Mouse (Mus musculus) cerebellum, adult 2 months (tissue): ENCODE measurements at regions not wholly inside any gene's neighbourhood (a gene's known extent, or its start where the extent isn't known, plus 50 kb on each side); places are given as distances from the start of the nearest gene placed in this dataset.
A peak's percentile ranks its signal among the peaks of the same experiment; 100 is the strongest.

Experiments used
- DNase-seq, 2 experiments: peaks; one replicate each; pipeline ENCODE4 v3.0.0; 2021
- H3K27ac ChIP-seq: fragments of 200-500 bp; 2 replicates; pipeline ENCODE4 v1.5.1; 2012; ENCODE audit warnings: low read length, control low read depth, inconsistent platforms; ENCODE audit not compliant: insufficient read depth
- H3K27me3 ChIP-seq: fragments of 200-500 bp; 2 replicates; pipeline ENCODE4 v1.6.1; 2012; ENCODE audit warnings: inconsistent platforms, mild to moderate bottlenecking, low read length, moderate library complexity; ENCODE audit not compliant: control insufficient read depth, insufficient read depth
- H3K4me1 ChIP-seq: fragments of 200-500 bp; 2 replicates; pipeline ENCODE4 v1.6.1; 2011; ENCODE audit warnings: low read length; ENCODE audit not compliant: control insufficient read depth, insufficient read depth
- H3K4me3 ChIP-seq: fragments of 200-500 bp; replicated peaks from 2 replicates; pipeline ENCODE3; 2011; ENCODE audit warnings: mild to moderate bottlenecking, low read depth, low read length, control low read depth; ENCODE audit not compliant: insufficient read depth
- CTCF ChIP-seq: fragments of 200-500 bp; IDR thresholded peaks from 2 replicates; pipeline ENCODE4 v1.5.1; 2011; ENCODE audit warnings: low read depth, mild to moderate bottlenecking, control low read depth, low read length, moderate library complexity, borderline replicate concordance; ENCODE audit not compliant: insufficient read depth
- POLR2A ChIP-seq: fragments of 200-500 bp; IDR thresholded peaks from 2 replicates; pipeline ENCODE4 v1.6.1; 2011; ENCODE audit warnings: low read length, control low read depth, borderline replicate concordance; ENCODE audit not compliant: insufficient read depth
- WGBS: fragments of 180-500 bp; shearing (Covaris S2); methylation state at CpG from one replicate; pipeline ENCODE4 v1.1.7; 2018; 5-methylcytosine and 5-hydroxymethylcytosine counted together

DNA sequence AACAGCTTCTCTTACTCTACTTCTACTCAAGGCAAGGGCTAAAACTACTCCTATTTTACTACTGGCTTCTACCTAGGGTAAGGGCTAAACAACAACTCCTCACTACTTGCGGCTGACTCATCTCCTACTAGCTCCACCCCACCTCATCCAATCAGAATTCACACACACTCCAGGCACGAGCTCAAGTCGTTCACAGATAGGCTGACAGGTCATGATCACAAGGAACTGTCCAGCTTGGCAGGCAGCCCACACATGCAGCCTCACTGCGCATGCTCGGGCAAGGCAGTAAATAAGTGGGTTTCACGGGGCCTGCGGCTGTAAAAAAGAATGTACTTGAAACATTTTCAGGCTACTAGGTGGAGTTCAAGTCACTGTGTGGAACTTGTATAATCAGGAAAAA, 197.6 kb downstream of the Ccdc50 start:
- H3K27ac ChIP-seq, result no peak overlapping the region
- no peaks in the 10 kb centered on the region for H3K27me3 ChIP-seq
- TF ChIP-seq POLR2A, result no peak
- no peak for TF ChIP-seq CTCF
- DNase-seq, result no peak
- 43% methylated on average over 7 of the region's 7 CpGs for WGBS
- H3K4me1 ChIP-seq, result no peaks in the 10 kb centered on the region
- no peak overlapping the region for H3K4me3 ChIP-seq

DNA sequence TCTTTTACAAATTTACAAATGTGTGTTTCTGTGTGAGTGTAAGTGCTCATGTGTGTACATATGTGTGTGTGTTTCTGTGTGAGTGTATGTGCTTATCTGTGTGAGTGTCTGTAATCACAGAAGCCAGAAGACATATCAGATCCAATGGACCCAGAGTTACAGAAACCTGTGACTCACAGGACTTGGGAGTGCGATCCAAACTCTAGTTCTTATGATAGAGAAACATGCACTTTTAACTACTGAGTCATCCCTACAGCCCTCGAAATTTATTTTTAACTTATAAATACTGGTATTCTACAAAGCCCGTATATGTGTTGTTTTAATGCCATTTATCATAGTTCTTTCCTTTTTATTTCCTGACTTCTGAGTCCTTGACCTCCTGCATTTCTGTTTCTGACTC, 220.7 kb downstream of the Ccdc50 start:
- no peak for TF ChIP-seq CTCF
- TF ChIP-seq POLR2A, result no peak
- WGBS, result 90% methylated on average over 3 of the region's 3 CpGs
- no peak overlapping the region for H3K4me3 ChIP-seq
- no peaks in the 10 kb centered on the region for H3K27me3 ChIP-seq
- no peaks in the 10 kb centered on the region for H3K4me1 ChIP-seq
- no peak overlapping the region for H3K27ac ChIP-seq
- no peak for DNase-seq

- 41% methylated on average over 2 of the region's 2 CpGs for WGBS
- Histone ChIP-seq H3K4me3 (no peak overlapping the region), H3K27me3 (no peaks in the 10 kb centered on the region), H3K4me1 (no peaks in the 10 kb centered on the region), H3K27ac (no peak overlapping the region)
- no peak for TF ChIP-seq POLR2A
- TF ChIP-seq CTCF, result no peak
- DNase-seq, result no peak
Measured at GRCm38 (mm10) chr16:27641306-27641705, 252.6 kb downstream of the Ccdc50 start.

DNA sequence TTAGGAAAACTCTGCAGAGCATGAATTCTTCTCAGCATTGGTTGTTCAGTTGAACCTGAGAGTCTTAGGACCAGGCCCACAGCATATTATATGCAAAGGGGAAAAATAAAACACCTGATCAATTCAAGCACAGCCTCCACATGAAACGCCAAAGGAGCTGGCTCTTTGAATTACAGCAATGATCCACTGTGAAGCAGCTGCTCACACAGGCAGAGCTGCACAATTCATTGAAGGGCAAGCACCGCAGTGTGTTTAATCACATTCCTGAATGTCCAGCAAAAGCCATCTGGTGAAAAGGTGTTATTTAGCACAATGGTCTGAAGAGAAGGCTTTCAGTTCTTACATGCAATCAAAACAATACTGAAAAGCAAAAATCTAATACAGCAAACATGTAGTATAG, 289.6 kb downstream of the Ccdc50 start:
- DNase-seq, result no peak
- no peak for TF ChIP-seq POLR2A
- no peak for TF ChIP-seq CTCF
- no peaks in the 10 kb centered on the region for H3K4me1 ChIP-seq
- H3K27me3 ChIP-seq, result no peaks in the 10 kb centered on the region
- H3K27ac ChIP-seq, result no peak overlapping the region
- WGBS, result 21% methylated on average over 2 of the region's 2 CpGs
- no peak overlapping the region for H3K4me3 ChIP-seq

DNA sequence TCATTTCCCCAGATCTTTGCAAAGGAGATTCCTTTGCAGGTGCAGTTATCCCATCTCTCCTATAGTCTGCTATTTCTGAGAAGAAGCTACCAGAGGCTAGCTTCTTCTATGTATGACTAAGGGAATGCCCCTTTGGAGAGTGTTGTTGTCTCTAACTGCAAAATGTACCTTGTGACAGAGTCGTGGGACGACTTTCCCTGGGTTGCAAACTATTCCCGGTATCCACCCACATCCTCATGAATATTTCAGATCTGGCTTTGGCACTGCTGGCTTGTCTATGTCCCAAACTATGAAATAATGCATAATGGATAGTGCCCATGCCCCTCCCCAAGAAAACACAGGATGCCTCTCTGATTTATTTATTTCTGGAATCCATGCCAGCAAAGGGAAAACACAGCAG, 294.3 kb downstream of the Ccdc50 start:
- no peaks in the 10 kb centered on the region for H3K4me1 ChIP-seq
- no peaks in the 10 kb centered on the region for H3K27me3 ChIP-seq
- WGBS, result 32% methylated on average over 3 of the region's 3 CpGs
- no peak overlapping the region for H3K4me3 ChIP-seq
- TF ChIP-seq CTCF (no peak), POLR2A (no peak)
- no peak for DNase-seq
- no peak overlapping the region for H3K27ac ChIP-seq

DNA sequence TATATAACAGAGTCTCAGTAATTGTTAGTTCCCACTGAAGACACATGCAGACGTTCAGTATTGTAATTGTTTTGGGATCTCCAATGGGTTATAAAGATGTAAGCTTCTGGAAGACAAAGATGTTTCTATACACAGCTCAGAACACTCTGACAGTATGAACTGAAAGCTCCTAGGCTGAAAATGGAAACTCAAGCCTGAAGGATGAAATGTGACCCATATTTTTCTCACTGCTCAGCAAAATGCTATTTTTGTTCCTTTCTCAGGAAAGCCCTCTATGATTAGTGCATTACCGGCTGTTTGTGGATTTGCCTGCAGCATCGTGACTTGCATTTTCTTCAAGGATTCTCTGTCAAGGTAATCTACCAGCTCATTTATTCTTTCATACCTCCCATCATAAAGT, 295.2 kb downstream of the Ccdc50 start:
- WGBS, result 34% methylated on average over 3 of the region's 3 CpGs
- H3K27ac ChIP-seq, result no peak overlapping the region
- peak in 1 of 2 experiments; percentile 7 for DNase-seq
- H3K4me1 ChIP-seq, result no peaks in the 10 kb centered on the region
- no peak overlapping the region for H3K4me3 ChIP-seq
- TF ChIP-seq POLR2A (no peak), CTCF (no peak)
- H3K27me3 ChIP-seq, result no peaks in the 10 kb centered on the region

- 74% methylated on average over 5 of the region's 5 CpGs for WGBS
- Histone ChIP-seq H3K27ac (no peak overlapping the region), H3K4me1 (no peaks in the 10 kb centered on the region), H3K27me3 (no peaks in the 10 kb centered on the region), H3K4me3 (no peak overlapping the region)
- no peak for DNase-seq
- no peak for TF ChIP-seq CTCF
- no peak for TF ChIP-seq POLR2A
Measured at GRCm38 (mm10) chr16:27709946-27710345, 321.3 kb downstream of the Ccdc50 start.

- no peak for DNase-seq
- WGBS, result 90% methylated on average over 2 of the region's 2 CpGs
- H3K27me3 ChIP-seq, result no peaks in the 10 kb centered on the region
- H3K4me1 ChIP-seq, result no peaks in the 10 kb centered on the region
- no peak overlapping the region for H3K27ac ChIP-seq
- H3K4me3 ChIP-seq, result no peak overlapping the region
- TF ChIP-seq CTCF (no peak), POLR2A (no peak)
Measured at GRCm38 (mm10) chr16:27723445-27723844, 334.8 kb downstream of the Ccdc50 start.
